Mouse (Mus musculus): ENCODE results near the gene Cnn1. TPM values are rescaled to one million over a fixed set of nuclear protein-coding genes. Genes with fewer than 3 reads are reported as not detected.

The Cnn1 gene
- polyA plus RNA-seq, 1 experiment from 2014 or later: 1.5 TPM

GRCm38 (mm10) chr9:22076223-22076622, 22.8 kb upstream of the Cnn1 start:
- peaks cover 46% of the 10 kb centered on the region for H3K36me3 ChIP-seq
- ATAC-seq (ENCODE audit: insufficient number of reproducible peaks, insufficient read depth, low FRiP score, low TSS enrichment, low read depth): no peak
- 93% methylated on average over 23 of the region's 23 CpGs for WGBS

GRCm38 (mm10) chr9:22084667-22085021, 14.4 kb upstream of the Cnn1 start:
- WGBS: 35% methylated on average over 4 of the region's 4 CpGs
- Histone ChIP-seq H3K9ac (replicated peaks) (peak overlapping the region; percentile 66; the same call in 1 of the 2 replicates), H3K4me2 (peak overlapping the region; percentile 76), H3K27ac (no peak overlapping the region), H3K36me3 (peaks cover 9% of the 10 kb centered on the region; the same call in 1 of the 2 replicates), H3K9me3 (no peaks in the 10 kb centered on the region), H3K4me3 (replicated peaks) (peak overlapping the region; percentile 74), H3K4me1 (replicated peaks) (peaks cover 9% of the 10 kb centered on the region), H3K27me3 (no peaks in the 10 kb centered on the region)
- ATAC-seq (ENCODE audit: insufficient number of reproducible peaks, insufficient read depth, low FRiP score, low TSS enrichment, low read depth): no peak

More at GRCm38 (mm10) chr9:22076223-22076622, 22.8 kb upstream of the Cnn1 start:
- Histone ChIP-seq H3K9ac (replicated peaks) (no peak overlapping the region), H3K4me3 (replicated peaks) (no peak overlapping the region), H3K27me3 (no peaks in the 10 kb centered on the region), H3K9me3 (no peaks in the 10 kb centered on the region), H3K27ac (no peak overlapping the region), H3K4me2 (no peak overlapping the region), H3K4me1 (replicated peaks) (no peaks in the 10 kb centered on the region)

GRCm38 (mm10) chr9:22085022-22085834, 13.8 kb upstream of the Cnn1 start, which contains the start of gene Ecsit:
Gene Ecsit (minus strand): TSS chr9:22085438.
- under 1% methylated on average over 48 of the region's 48 CpGs for WGBS

GRCm38 (mm10) chr9:22086012-22086411, 13.0 kb upstream of the Cnn1 start:
- no peaks in the 10 kb centered on the region for H3K36me3 ChIP-seq
- H3K4me1 ChIP-seq (replicated peaks): peaks cover 9% of the 10 kb centered on the region
- H3K9ac ChIP-seq (replicated peaks): peak overlapping the region; percentile 66; the same call in 1 of the 2 replicates
- H3K27ac ChIP-seq: peak overlapping the region; percentile 71
- no peaks in the 10 kb centered on the region for H3K27me3 ChIP-seq
- peak overlapping the region; percentile 76 for H3K4me2 ChIP-seq
- peak overlapping the region; percentile 74 for H3K4me3 ChIP-seq (replicated peaks)
- no peaks in the 10 kb centered on the region for H3K9me3 ChIP-seq
- WGBS: 84% methylated on average over 6 of the region's 6 CpGs
- no peak for ATAC-seq (ENCODE audit: insufficient number of reproducible peaks, insufficient read depth, low FRiP score, low TSS enrichment, low read depth)

More at GRCm38 (mm10) chr9:22085022-22085834, 13.8 kb upstream of the Cnn1 start, which contains the start of gene Ecsit:
- no peaks in the 10 kb centered on the region for H3K9me3 ChIP-seq
- H3K4me2 ChIP-seq: peak within 1 kb of the TSS; percentile 76
- H3K36me3 ChIP-seq: peaks cover 4% of the 10 kb centered on the region; the same call in 1 of the 2 replicates
- H3K4me1 ChIP-seq (replicated peaks): peaks cover 9% of the 10 kb centered on the region
- no peaks in the 10 kb centered on the region for H3K27me3 ChIP-seq
- peak within 1 kb of the TSS; percentile 66 for H3K9ac ChIP-seq (replicated peaks)
- H3K27ac ChIP-seq: peak within 1 kb of the TSS; percentile 71
- peak within 1 kb of the TSS; percentile 74 for H3K4me3 ChIP-seq (replicated peaks)
- ATAC-seq (ENCODE audit: insufficient number of reproducible peaks, insufficient read depth, low FRiP score, low TSS enrichment, low read depth): peak; percentile 97

GRCm38 (mm10) chr9:22087034-22087618, 11.9 kb upstream of the Cnn1 start:
- Histone ChIP-seq H3K9me3 (no peaks in the 10 kb centered on the region), H3K4me3 (replicated peaks) (no peak overlapping the region), H3K27me3 (no peaks in the 10 kb centered on the region), H3K9ac (replicated peaks) (no peak overlapping the region), H3K36me3 (no peaks in the 10 kb centered on the region), H3K4me1 (replicated peaks) (peaks cover 9% of the 10 kb centered on the region), H3K4me2 (no peak overlapping the region), H3K27ac (no peak overlapping the region)
- WGBS: 82% methylated on average over 2 of the region's 2 CpGs
- no peak for ATAC-seq (ENCODE audit: insufficient number of reproducible peaks, insufficient read depth, low FRiP score, low TSS enrichment, low read depth)

GRCm38 (mm10) chr9:22089281-22089680, 9.7 kb upstream of the Cnn1 start:
- Histone ChIP-seq H3K9me3 (no peaks in the 10 kb centered on the region), H3K27ac (no peak overlapping the region), H3K4me2 (no peak overlapping the region), H3K4me1 (replicated peaks) (peaks cover 9% of the 10 kb centered on the region), H3K9ac (replicated peaks) (no peak overlapping the region), H3K4me3 (replicated peaks) (no peak overlapping the region), H3K27me3 (peaks cover under 1% of the 10 kb centered on the region; the same call in 1 of the 2 replicates), H3K36me3 (no peaks in the 10 kb centered on the region)
- 96% methylated on average over 7 of the region's 7 CpGs for WGBS
- ATAC-seq (ENCODE audit: insufficient number of reproducible peaks, insufficient read depth, low FRiP score, low TSS enrichment, low read depth): no peak

- Histone ChIP-seq H3K36me3 (no peaks in the 10 kb centered on the region), H3K27me3 (peaks cover 4% of the 10 kb centered on the region; the same call in 1 of the 2 replicates), H3K4me3 (replicated peaks) (no peak overlapping the region), H3K9me3 (no peaks in the 10 kb centered on the region), H3K4me2 (no peak overlapping the region), H3K4me1 (replicated peaks) (peaks cover 6% of the 10 kb centered on the region), H3K9ac (replicated peaks) (no peak overlapping the region), H3K27ac (no peak overlapping the region)
- no peak for ATAC-seq (ENCODE audit: insufficient number of reproducible peaks, insufficient read depth, low FRiP score, low TSS enrichment, low read depth)
- WGBS: 94% methylated on average over 7 of the region's 7 CpGs
Measured at GRCm38 (mm10) chr9:22089986-22090385, 9.0 kb upstream of the Cnn1 start.

- no peak overlapping the region for H3K4me3 ChIP-seq (replicated peaks)
- H3K27me3 ChIP-seq: peaks cover 16% of the 10 kb centered on the region
- H3K9ac ChIP-seq (replicated peaks): no peak overlapping the region
- WGBS: 84% methylated on average over 6 of the region's 6 CpGs
- ATAC-seq (ENCODE audit: insufficient number of reproducible peaks, insufficient read depth, low FRiP score, low TSS enrichment, low read depth): no peak
- no peaks in the 10 kb centered on the region for H3K4me1 ChIP-seq (replicated peaks)
- no peaks in the 10 kb centered on the region for H3K9me3 ChIP-seq
- no peaks in the 10 kb centered on the region for H3K36me3 ChIP-seq
- H3K4me2 ChIP-seq: no peak overlapping the region
- no peak overlapping the region for H3K27ac ChIP-seq
Measured at GRCm38 (mm10) chr9:22092746-22093145, 6.3 kb upstream of the Cnn1 start.

- Histone ChIP-seq H3K27me3 (peaks cover 47% of the 10 kb centered on the region), H3K4me3 (replicated peaks) (peak overlapping the region; percentile 37), H3K4me2 (peak overlapping the region; percentile 65), H3K4me1 (replicated peaks) (peaks cover 10% of the 10 kb centered on the region), H3K36me3 (no peaks in the 10 kb centered on the region), H3K9ac (replicated peaks) (peak overlapping the region; percentile 55; the same call in 1 of the 2 replicates), H3K9me3 (no peaks in the 10 kb centered on the region), H3K27ac (no peak overlapping the region)
- peak; percentile 39; the same call in 1 of the 2 replicates for ATAC-seq (ENCODE audit: insufficient number of reproducible peaks, insufficient read depth, low FRiP score, low TSS enrichment, low read depth)
- WGBS: under 1% methylated on average over 24 of the region's 24 CpGs
Measured at GRCm38 (mm10) chr9:22095854-22096307, 3.1 kb upstream of the Cnn1 start.

- 3% methylated on average over 18 of the region's 18 CpGs for WGBS
Measured at GRCm38 (mm10) chr9:22099922-22100321, 906 bp downstream of the Cnn1 start.

GRCm38 (mm10) chr9:22108194-22108593, 9.2 kb downstream of the Cnn1 start:
- Histone ChIP-seq H3K9ac (replicated peaks) (no peak overlapping the region), H3K4me2 (no peak overlapping the region), H3K4me1 (replicated peaks) (no peaks in the 10 kb centered on the region), H3K4me3 (replicated peaks) (no peak overlapping the region), H3K36me3 (peaks cover 41% of the 10 kb centered on the region), H3K27ac (no peak overlapping the region), H3K9me3 (no peaks in the 10 kb centered on the region), H3K27me3 (no peaks in the 10 kb centered on the region)
- 88% methylated on average over 9 of the region's 9 CpGs for WGBS
- ATAC-seq (ENCODE audit: insufficient number of reproducible peaks, insufficient read depth, low FRiP score, low TSS enrichment, low read depth): no peak

More at GRCm38 (mm10) chr9:22099922-22100321, 906 bp downstream of the Cnn1 start:
- H3K27ac ChIP-seq: no peak overlapping the region
- peaks cover 59% of the 10 kb centered on the region for H3K27me3 ChIP-seq
- peak overlapping the region; percentile 21; the same call in 1 of the 2 replicates for H3K4me2 ChIP-seq
- H3K9ac ChIP-seq (replicated peaks): 0 out of 2 replicates have a peak overlapping the region, but pooled peaks have one; percentile 8
- peak overlapping the region; percentile 12; the same call in 1 of the 2 replicates for H3K4me3 ChIP-seq (replicated peaks)
- peaks cover 10% of the 10 kb centered on the region for H3K4me1 ChIP-seq (replicated peaks)
- H3K36me3 ChIP-seq: no peaks in the 10 kb centered on the region
- ATAC-seq (ENCODE audit: insufficient number of reproducible peaks, insufficient read depth, low FRiP score, low TSS enrichment, low read depth): no peak
- H3K9me3 ChIP-seq: no peaks in the 10 kb centered on the region
